Mouse (Mus musculus): ENCODE data around the gene Arhgef39.

GRCm38 (mm10) chr4:43447251-43447650 lies 52.2 kb downstream of the Arhgef39 start:
- TF ChIP-seq CTCF (IDR thresholded peaks at IDR 0.05; ENCODE audit: insufficient read depth, low read depth, low read length) (no peak), POLR2A (IDR thresholded peaks at IDR 0.05; ENCODE audit: insufficient read depth, low read depth, low read length) (no peak)

Measured in olfactory bulb, adult 2 months (tissue).